Mouse (Mus musculus): ENCODE results near the gene Epb41.

DNA sequence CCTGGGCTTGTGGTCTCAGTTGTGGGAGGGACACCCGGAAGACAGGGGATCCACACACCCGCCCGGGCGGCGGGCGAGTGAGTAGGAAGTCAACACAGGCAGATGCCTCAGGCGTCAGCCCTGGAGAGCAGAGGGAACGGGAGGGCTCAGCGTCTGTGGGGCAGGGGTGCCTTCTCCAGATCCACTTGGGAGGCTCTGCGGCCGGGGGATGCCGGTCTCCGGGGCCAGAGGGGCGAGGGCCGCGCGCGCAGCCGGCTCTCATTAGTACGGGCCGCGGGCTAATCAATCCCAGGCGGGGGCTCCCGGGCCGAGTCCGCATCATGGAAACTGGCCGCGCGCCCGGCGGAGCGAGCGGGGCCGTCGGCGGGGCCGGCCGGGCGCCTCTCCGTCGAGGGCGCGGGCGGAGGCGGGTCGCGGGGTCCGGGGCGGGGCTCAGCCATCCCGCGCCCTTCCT, 155.0 kb downstream of the Epb41 start:
- no peak for TF ChIP-seq CTCF (IDR thresholded peaks at IDR 0.05; ENCODE audit: low read depth, low read length)
- no peak for TF ChIP-seq POLR2A (IDR thresholded peaks at IDR 0.05; ENCODE audit: insufficient read depth, low read length)
